Mouse (Mus musculus): ENCODE results near the gene Sh2d3c. TPM values are rescaled to one million over a fixed set of nuclear protein-coding genes. Genes with fewer than 3 reads are reported as not detected.

Sh2d3c gene
- polyA plus RNA-seq, 1 experiment, result not detected

DNA sequence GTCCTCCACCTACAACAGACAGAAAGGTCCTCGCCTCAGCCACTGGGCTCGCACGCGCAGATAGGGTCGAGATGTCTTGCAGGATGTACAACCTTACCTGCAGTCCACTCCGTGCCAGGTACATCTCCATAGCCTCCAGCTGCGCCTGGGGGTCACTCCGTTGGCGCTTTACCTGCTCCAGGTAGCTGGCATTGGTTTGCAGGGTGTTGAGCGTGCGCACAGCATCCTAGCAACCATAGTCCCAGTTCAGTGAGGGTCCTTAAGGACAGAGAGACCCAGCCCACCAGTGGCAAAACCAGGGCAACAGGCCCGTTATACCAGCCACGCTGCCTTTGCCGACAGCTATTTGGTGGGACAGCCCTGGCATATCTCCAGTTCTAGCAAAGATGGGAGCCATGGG lies 28.4 kb upstream of the Sh2d3c start:
- TF ChIP-seq POLR2A (IDR thresholded peaks at IDR 0.05; ENCODE audit: insufficient read depth, low read depth, low read length) (no peak), CTCF (IDR thresholded peaks at IDR 0.05; ENCODE audit: insufficient read depth, low read depth, low read length) (no peak)
- peaks cover 12% of the 10 kb centered on the region for H3K4me1 ChIP-seq (ENCODE audit: control insufficient read depth, insufficient read depth, low read length)
- 93% methylated on average over 14 of the region's 14 CpGs for WGBS
- no peak overlapping the region for H3K4me3 ChIP-seq (ENCODE audit: insufficient read depth, low read depth, low read length)
- no peak overlapping the region for H3K27ac ChIP-seq (ENCODE audit: insufficient read depth, low read depth, low read length)

DNA sequence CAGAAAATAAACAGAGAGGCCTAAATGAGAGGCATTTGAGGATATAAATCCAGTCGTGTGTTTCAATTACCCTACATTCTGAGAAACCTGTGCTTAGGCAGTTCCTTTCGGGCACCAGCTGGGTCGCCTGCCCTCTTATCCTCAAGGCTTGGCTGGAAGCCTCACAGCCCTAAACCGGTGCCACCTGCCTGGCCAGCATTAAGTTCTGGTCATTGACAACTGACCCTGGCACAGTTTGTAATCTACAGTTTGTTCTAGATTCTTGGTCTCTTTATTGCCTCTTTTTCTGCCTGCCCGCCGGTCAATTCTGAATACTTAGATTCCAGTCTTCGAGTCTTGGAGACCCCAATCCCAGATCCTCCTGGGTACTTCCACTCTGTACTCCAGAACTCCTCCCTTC lies 27.6 kb upstream of the Sh2d3c start:
- 12% methylated on average over 7 of the region's 7 CpGs for WGBS
- Histone ChIP-seq H3K4me1 (ENCODE audit: control insufficient read depth, insufficient read depth, low read length) (peaks cover 12% of the 10 kb centered on the region), H3K4me3 (ENCODE audit: insufficient read depth, low read depth, low read length) (peak overlapping the region; percentile 82), H3K27ac (ENCODE audit: insufficient read depth, low read depth, low read length) (no peak overlapping the region)
- TF ChIP-seq POLR2A (IDR thresholded peaks at IDR 0.05; ENCODE audit: insufficient read depth, low read depth, low read length) (no peak), CTCF (IDR thresholded peaks at IDR 0.05; ENCODE audit: insufficient read depth, low read depth, low read length) (no peak)

DNA sequence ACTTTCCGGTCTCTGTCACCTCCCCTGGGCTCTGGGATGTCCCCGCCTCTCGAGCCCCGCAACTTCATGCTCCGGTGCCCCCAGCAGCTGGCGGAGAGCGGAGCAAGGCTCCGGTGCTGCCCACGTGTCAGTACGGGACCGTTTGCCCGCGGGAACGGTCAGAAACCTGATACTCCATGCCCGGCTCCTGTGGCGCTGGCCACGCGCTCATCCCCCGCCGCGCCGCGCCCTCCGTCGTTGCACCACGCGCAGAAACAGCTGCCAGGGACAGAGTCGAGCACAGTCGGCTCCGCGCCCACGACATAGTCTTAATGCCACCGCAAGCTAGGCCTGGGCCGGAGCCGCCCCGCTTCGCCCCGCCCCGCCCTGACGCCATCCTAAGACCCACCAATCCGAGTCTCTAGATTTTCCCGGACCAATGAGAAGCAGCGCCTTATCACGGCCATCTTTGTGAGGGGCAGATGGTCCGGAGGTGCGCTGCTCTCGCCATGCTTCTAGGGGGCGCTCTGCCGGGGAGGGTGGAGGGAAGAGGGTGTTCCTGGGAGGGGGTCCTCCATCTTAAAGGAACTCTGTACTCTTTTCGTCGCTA lies 26.9 kb upstream of the Sh2d3c start:
- Histone ChIP-seq H3K4me1 (ENCODE audit: control insufficient read depth, insufficient read depth, low read length) (peaks cover 12% of the 10 kb centered on the region), H3K27ac (ENCODE audit: insufficient read depth, low read depth, low read length) (peak overlapping the region; percentile 71; the same call in 1 of the 2 replicates), H3K4me3 (ENCODE audit: insufficient read depth, low read depth, low read length) (peak overlapping the region; percentile 82)
- TF ChIP-seq CTCF (IDR thresholded peaks at IDR 0.05; ENCODE audit: insufficient read depth, low read depth, low read length) (peak; percentile 70), POLR2A (IDR thresholded peaks at IDR 0.05; ENCODE audit: insufficient read depth, low read depth, low read length) (peak; percentile 52)
- under 1% methylated on average over 51 of the region's 51 CpGs for WGBS

- H3K27ac ChIP-seq (ENCODE audit: insufficient read depth, low read depth, low read length), result no peak overlapping the region
- no peak for TF ChIP-seq POLR2A (IDR thresholded peaks at IDR 0.05; ENCODE audit: insufficient read depth, low read depth, low read length)
- TF ChIP-seq CTCF (IDR thresholded peaks at IDR 0.05; ENCODE audit: insufficient read depth, low read depth, low read length), result no peak
- peak overlapping the region; percentile 54 for H3K4me3 ChIP-seq (ENCODE audit: insufficient read depth, low read depth, low read length)
- H3K4me1 ChIP-seq (ENCODE audit: control insufficient read depth, insufficient read depth, low read length), result peaks cover 12% of the 10 kb centered on the region
- 81% methylated on average over 12 of the region's 12 CpGs for WGBS
Observed at GRCm38 (mm10) chr2:32694691-32695090, 26.2 kb upstream of the Sh2d3c start.

DNA sequence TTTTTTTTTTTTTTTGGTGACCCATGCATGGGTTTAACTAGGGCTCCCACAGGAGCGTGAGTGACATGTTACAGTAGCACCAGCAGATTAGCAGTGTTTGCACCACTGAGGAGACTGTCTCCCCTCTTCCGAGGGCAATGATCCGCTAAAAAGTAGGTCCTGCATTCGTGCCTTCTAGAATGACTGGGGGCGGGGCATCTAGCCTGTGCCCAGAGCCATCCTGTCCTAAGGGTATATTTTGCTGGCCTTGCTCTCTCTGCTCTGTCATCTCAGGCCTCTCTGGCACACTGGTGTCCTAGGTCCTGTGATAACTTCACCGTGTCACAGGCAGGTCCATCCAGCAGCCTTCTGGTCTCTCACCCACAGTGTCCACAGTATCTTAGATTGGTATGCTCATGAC lies 21.2 kb upstream of the Sh2d3c start:
- no peak for TF ChIP-seq CTCF (IDR thresholded peaks at IDR 0.05; ENCODE audit: insufficient read depth, low read depth, low read length)
- TF ChIP-seq POLR2A (IDR thresholded peaks at IDR 0.05; ENCODE audit: insufficient read depth, low read depth, low read length), result no peak
- 90% methylated on average over 6 of the region's 6 CpGs for WGBS
- Histone ChIP-seq H3K27ac (ENCODE audit: insufficient read depth, low read depth, low read length) (no peak overlapping the region), H3K4me3 (ENCODE audit: insufficient read depth, low read depth, low read length) (no peak overlapping the region), H3K4me1 (ENCODE audit: control insufficient read depth, insufficient read depth, low read length) (no peaks in the 10 kb centered on the region)

- Histone ChIP-seq H3K4me3 (ENCODE audit: insufficient read depth, low read depth, low read length) (no peak overlapping the region), H3K27ac (ENCODE audit: insufficient read depth, low read depth, low read length) (no peak overlapping the region), H3K4me1 (ENCODE audit: control insufficient read depth, insufficient read depth, low read length) (no peaks in the 10 kb centered on the region)
- WGBS, result 88% methylated on average over 14 of the region's 14 CpGs
- no peak for TF ChIP-seq CTCF (IDR thresholded peaks at IDR 0.05; ENCODE audit: insufficient read depth, low read depth, low read length)
- TF ChIP-seq POLR2A (IDR thresholded peaks at IDR 0.05; ENCODE audit: insufficient read depth, low read depth, low read length), result no peak
Observed at GRCm38 (mm10) chr2:32700966-32701743, 19.7 kb upstream of the Sh2d3c start.

DNA sequence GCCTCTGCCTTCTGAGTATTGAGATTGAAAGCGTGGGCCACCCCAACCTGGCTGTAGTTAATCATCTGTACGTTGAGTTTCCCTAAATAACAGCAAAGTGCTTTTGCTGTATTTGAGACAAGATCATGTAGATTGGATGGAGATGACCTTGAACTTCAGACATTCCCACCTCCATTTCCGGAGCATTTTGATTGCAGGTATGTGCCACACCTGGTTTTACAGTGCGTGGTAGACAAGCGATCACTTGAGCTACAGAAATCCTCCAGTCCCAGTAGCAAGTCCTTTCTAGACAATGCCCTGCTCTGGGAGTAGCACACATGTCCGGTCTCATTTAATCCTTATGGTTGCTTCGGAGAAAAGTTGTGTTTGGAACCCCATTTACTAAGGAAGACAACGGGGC lies 17.8 kb upstream of the Sh2d3c start:
- 94% methylated on average over 8 of the region's 8 CpGs for WGBS
- no peak overlapping the region for H3K27ac ChIP-seq (ENCODE audit: insufficient read depth, low read depth, low read length)
- H3K4me1 ChIP-seq (ENCODE audit: control insufficient read depth, insufficient read depth, low read length), result no peaks in the 10 kb centered on the region
- no peak overlapping the region for H3K4me3 ChIP-seq (ENCODE audit: insufficient read depth, low read depth, low read length)
- TF ChIP-seq CTCF (IDR thresholded peaks at IDR 0.05; ENCODE audit: insufficient read depth, low read depth, low read length) (no peak), POLR2A (IDR thresholded peaks at IDR 0.05; ENCODE audit: insufficient read depth, low read depth, low read length) (no peak)

DNA sequence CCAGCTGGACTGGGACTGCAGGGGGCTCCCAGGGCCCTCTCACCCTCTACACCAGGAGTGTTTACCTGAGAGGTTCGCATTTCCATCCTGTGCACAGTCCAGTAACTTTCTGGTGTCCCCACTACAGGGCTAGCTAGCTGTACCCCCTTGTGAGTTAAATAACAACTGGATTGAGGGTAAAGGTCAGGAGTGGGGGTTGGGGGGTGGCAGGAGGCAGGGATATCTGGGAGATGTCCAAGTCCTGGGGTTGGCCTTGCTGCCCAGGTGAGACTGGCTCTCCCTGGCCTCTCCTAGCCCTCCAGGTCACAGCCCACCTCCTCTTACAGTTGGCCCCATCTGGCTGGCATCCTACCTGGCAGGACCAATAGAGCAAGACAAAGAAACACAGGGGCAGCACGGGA lies 16.8 kb upstream of the Sh2d3c start, which contains the start of gene Fpgs:
Fpgs (minus strand) TSS at position 125 of the 401 bp plus-strand sequence.
- no peak for TF ChIP-seq CTCF (IDR thresholded peaks at IDR 0.05; ENCODE audit: insufficient read depth, low read depth, low read length)
- TF ChIP-seq POLR2A (IDR thresholded peaks at IDR 0.05; ENCODE audit: insufficient read depth, low read depth, low read length), result no peak
- Histone ChIP-seq H3K4me3 (ENCODE audit: insufficient read depth, low read depth, low read length) (no peak within 1 kb of the TSS), H3K27ac (ENCODE audit: insufficient read depth, low read depth, low read length) (no peak within 1 kb of the TSS), H3K4me1 (ENCODE audit: control insufficient read depth, insufficient read depth, low read length) (no peaks in the 10 kb centered on the region)
- 73% methylated on average over 2 of the region's 2 CpGs for WGBS

- 89% methylated on average over 7 of the region's 7 CpGs for WGBS
- Histone ChIP-seq H3K4me1 (ENCODE audit: control insufficient read depth, insufficient read depth, low read length) (no peaks in the 10 kb centered on the region), H3K4me3 (ENCODE audit: insufficient read depth, low read depth, low read length) (no peak overlapping the region), H3K27ac (ENCODE audit: insufficient read depth, low read depth, low read length) (no peak overlapping the region)
- TF ChIP-seq CTCF (IDR thresholded peaks at IDR 0.05; ENCODE audit: insufficient read depth, low read depth, low read length) (no peak), POLR2A (IDR thresholded peaks at IDR 0.05; ENCODE audit: insufficient read depth, low read depth, low read length) (no peak)
Observed at GRCm38 (mm10) chr2:32705018-32705417, 15.8 kb upstream of the Sh2d3c start.

Measured in olfactory bulb, adult 2 months (tissue).